Mouse (Mus musculus) retina, postnatal 1 day (tissue): ENCODE data around the gene Arid3b.
"Not testable (repeated sequence)": the region's sequence is repeated elsewhere in the genome, so short reads cannot be mapped to it uniquely, and the experiment has no call there.

Experiments used
- DNase-seq: peaks from one replicate; pipeline ENCODE4 v3.0.0-alpha.2; 2012

Arid3b gene

GRCm38 (mm10) chr9:57836581-57837170 lies at the start of gene Arid3b:
TSS of gene Arid3b (minus strand) at chr9:57836793.
- peak; percentile 98 for DNase-seq

- DNase-seq, result no peak
Observed at GRCm38 (mm10) chr9:57883413-57883812, 46.8 kb upstream of the Arid3b start.

GRCm38 (mm10) chr9:57881781-57882180 lies 45.2 kb upstream of the Arid3b start:
- DNase-seq, result not testable (repeated sequence)

- no peak for DNase-seq
Observed at GRCm38 (mm10) chr9:57880278-57880677, 43.7 kb upstream of the Arid3b start.

GRCm38 (mm10) chr9:57879213-57879612 lies 42.6 kb upstream of the Arid3b start:
- DNase-seq, result no peak

- DNase-seq, result no peak
Observed at GRCm38 (mm10) chr9:57874994-57875393, 38.4 kb upstream of the Arid3b start.

- DNase-seq, result no peak
Observed at GRCm38 (mm10) chr9:57874134-57874533, 37.5 kb upstream of the Arid3b start.

- peak; percentile 61 for DNase-seq
Observed at GRCm38 (mm10) chr9:57870273-57870816, 33.8 kb upstream of the Arid3b start.

GRCm38 (mm10) chr9:57868767-57869166 lies 32.2 kb upstream of the Arid3b start:
- DNase-seq, result no peak

- no peak for DNase-seq
Observed at GRCm38 (mm10) chr9:57867880-57868279, 31.3 kb upstream of the Arid3b start.

- no peak for DNase-seq
Observed at GRCm38 (mm10) chr9:57867236-57867635, 30.6 kb upstream of the Arid3b start.

GRCm38 (mm10) chr9:57866530-57866929 lies 29.9 kb upstream of the Arid3b start:
- DNase-seq, result no peak

- DNase-seq, result no peak
Observed at GRCm38 (mm10) chr9:57864336-57864735, 27.7 kb upstream of the Arid3b start.

- DNase-seq, result peak; percentile 78
Observed at GRCm38 (mm10) chr9:57861951-57862471, 25.4 kb upstream of the Arid3b start.

GRCm38 (mm10) chr9:57856456-57856855 lies 19.9 kb upstream of the Arid3b start:
- DNase-seq, result no peak

- no peak for DNase-seq
Observed at GRCm38 (mm10) chr9:57854280-57854679, 17.7 kb upstream of the Arid3b start.

GRCm38 (mm10) chr9:57839032-57839431 lies 2.4 kb upstream of the Arid3b start:
- DNase-seq, result no peak

- DNase-seq, result no peak
Observed at GRCm38 (mm10) chr9:57835841-57836514, 615 bp downstream of the Arid3b start.

- DNase-seq, result no peak
Observed at GRCm38 (mm10) chr9:57834629-57835417, 1.8 kb downstream of the Arid3b start.

GRCm38 (mm10) chr9:57833762-57834471 lies 2.7 kb downstream of the Arid3b start:
- DNase-seq, result no peak

- peak; percentile 96 for DNase-seq
Observed at GRCm38 (mm10) chr9:57831267-57832082, 5.1 kb downstream of the Arid3b start.
